Mouse (Mus musculus) hindbrain, embryonic 12.5 days (tissue): ENCODE data around the gene Rps19bp1. TPM values are rescaled to one million over a fixed set of nuclear protein-coding genes. Genes with fewer than 3 reads are reported as not detected.

Experiments used
- ATAC-seq: fragments of 200-750 bp; cut with Nextera tagmentation; 2 replicates; pipeline ENCODE4 v1.8.0; 2017; ENCODE audit warnings: moderate TSS enrichment; ENCODE audit not compliant: low FRiP score
- H3K27ac ChIP-seq: fragments of 300-500 bp; sonication (generic); 2 replicates; pipeline ENCODE4 v1.5.1; 2016; ENCODE audit warnings: mild to moderate bottlenecking
- H3K27me3 ChIP-seq: fragments of 300-500 bp; sonication (generic); 2 replicates; pipeline ENCODE4 v1.6.1; 2016; ENCODE audit warnings: mild to moderate bottlenecking
- H3K36me3 ChIP-seq: fragments of 300-500 bp; sonication (generic); 2 replicates; pipeline ENCODE4 v1.6.1; 2016; ENCODE audit warnings: mild to moderate bottlenecking
- H3K4me1 ChIP-seq: fragments of 300-500 bp; sonication (generic); 2 replicates; pipeline ENCODE4 v1.6.1; 2016
- H3K4me2 ChIP-seq: fragments of 300-500 bp; sonication (generic); replicated peaks from 2 replicates; pipeline ENCODE4 v1.6.1; 2016; ENCODE audit warnings: mild to moderate bottlenecking
- H3K4me3 ChIP-seq: fragments of 300-500 bp; sonication (generic); 2 replicates; pipeline ENCODE4 v1.5.1; 2016; ENCODE audit warnings: mild to moderate bottlenecking
- H3K9ac ChIP-seq: fragments of 300-500 bp; sonication (generic); 2 replicates; pipeline ENCODE4 v1.6.1; 2016; ENCODE audit warnings: mild to moderate bottlenecking, moderate library complexity
- H3K9me3 ChIP-seq: fragments of 300-500 bp; sonication (generic); replicated peaks from 2 replicates; pipeline ENCODE4 v1.6.1; 2016; ENCODE audit warnings: mild to moderate bottlenecking
- WGBS: fragments of 180-500 bp; shearing (Covaris S2); methylation state at CpG from one replicate; pipeline ENCODE4 v1.1.7; 2016; 5-methylcytosine and 5-hydroxymethylcytosine counted together
- polyA plus RNA-seq: library from polyadenylated mRNA; unstranded; fragments of >200 nt; fragmentation: Nextera tagmentation; extraction: Ambion mirVana; gene quantifications from 2 replicates; pipeline ENCODE4 v1.2.1, GENCODE M21; 2016

Gene Rps19bp1
- polyA plus RNA-seq, 1 experiment from 2014 or later, result 59.9 TPM

GRCm38 (mm10) chr15:80228071-80228800 lies 35.9 kb downstream of the Rps19bp1 start:
- 59% methylated on average over 17 of the region's 17 CpGs for WGBS
- Histone ChIP-seq H3K36me3 (no peaks in the 10 kb centered on the region), H3K27me3 (no peaks in the 10 kb centered on the region), H3K4me2 (no peak overlapping the region), H3K27ac (no peak overlapping the region), H3K9ac (no peak overlapping the region; the same call in 1 of the 2 replicates), H3K9me3 (no peaks in the 10 kb centered on the region), H3K4me1 (peaks cover 3% of the 10 kb centered on the region; the same call in 1 of the 2 replicates), H3K4me3 (no peak overlapping the region)
- ATAC-seq, result no peak

- H3K27ac ChIP-seq, result no peak overlapping the region
- no peaks in the 10 kb centered on the region for H3K36me3 ChIP-seq
- H3K9ac ChIP-seq, result no peak overlapping the region
- no peaks in the 10 kb centered on the region for H3K27me3 ChIP-seq
- no peak overlapping the region for H3K4me2 ChIP-seq
- H3K4me1 ChIP-seq, result peaks cover 2% of the 10 kb centered on the region; the same call in 1 of the 2 replicates
- ATAC-seq, result no peak
- H3K9me3 ChIP-seq, result no peaks in the 10 kb centered on the region
- WGBS, result 48% methylated on average over 2 of the region's 2 CpGs
- no peak overlapping the region for H3K4me3 ChIP-seq
Measured at GRCm38 (mm10) chr15:80225796-80226195, 38.3 kb downstream of the Rps19bp1 start.

DNA sequence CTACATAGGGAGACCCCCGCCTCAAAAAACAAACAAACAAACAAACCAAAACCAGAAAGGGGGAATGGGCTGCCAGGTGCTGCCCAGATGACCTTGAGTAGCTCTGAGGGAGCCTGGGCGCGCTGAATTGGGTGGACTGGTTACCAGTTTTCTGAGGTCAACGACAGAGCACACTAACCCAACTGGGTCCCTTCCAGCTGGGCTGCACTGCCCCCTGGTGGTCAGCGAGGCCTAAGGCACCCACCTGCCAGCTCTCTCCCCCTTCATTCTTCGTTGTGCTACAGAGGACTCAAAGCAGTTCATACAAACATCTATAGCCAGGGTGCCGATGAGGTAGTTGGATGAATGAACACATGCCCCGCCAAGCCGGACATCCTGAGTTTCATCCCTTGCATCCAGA lies 38.9 kb downstream of the Rps19bp1 start:
- Histone ChIP-seq H3K36me3 (no peaks in the 10 kb centered on the region), H3K4me1 (peaks cover 2% of the 10 kb centered on the region; the same call in 1 of the 2 replicates), H3K4me3 (no peak overlapping the region), H3K4me2 (no peak overlapping the region), H3K9ac (no peak overlapping the region), H3K27me3 (no peaks in the 10 kb centered on the region), H3K27ac (no peak overlapping the region), H3K9me3 (no peaks in the 10 kb centered on the region)
- ATAC-seq, result no peak
- 32% methylated on average over 9 of the region's 9 CpGs for WGBS

- ATAC-seq, result no peak
- no peak overlapping the region for H3K4me2 ChIP-seq
- H3K4me3 ChIP-seq, result no peak overlapping the region
- no peaks in the 10 kb centered on the region for H3K9me3 ChIP-seq
- H3K4me1 ChIP-seq, result peaks cover 9% of the 10 kb centered on the region
- H3K9ac ChIP-seq, result no peak overlapping the region
- H3K27me3 ChIP-seq, result no peaks in the 10 kb centered on the region
- 94% methylated on average over 7 of the region's 7 CpGs for WGBS
- H3K27ac ChIP-seq, result no peak overlapping the region
- H3K36me3 ChIP-seq, result no peaks in the 10 kb centered on the region
Measured at GRCm38 (mm10) chr15:80223751-80224150, 40.4 kb downstream of the Rps19bp1 start.

DNA sequence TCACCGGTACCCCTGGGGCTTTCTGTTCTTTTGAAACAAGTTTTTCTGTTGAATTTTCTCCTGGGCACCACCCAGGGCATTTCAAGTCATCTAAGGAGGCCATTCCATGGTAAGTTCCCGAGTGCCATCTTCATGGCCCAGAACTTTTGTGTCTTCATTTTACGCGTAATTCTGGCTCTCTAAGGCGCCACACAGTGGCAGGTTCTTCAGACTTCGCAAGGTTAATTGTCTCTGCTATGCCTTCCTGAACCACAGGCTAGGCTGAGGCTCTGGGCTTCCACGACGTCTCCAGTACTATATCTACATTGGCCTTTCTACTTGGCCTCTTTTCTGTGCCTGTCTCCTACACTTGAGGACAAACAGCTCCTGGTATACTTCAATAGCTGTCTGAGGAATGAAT lies 43.1 kb downstream of the Rps19bp1 start:
- H3K9ac ChIP-seq, result no peak overlapping the region
- no peak overlapping the region for H3K4me2 ChIP-seq
- H3K27ac ChIP-seq, result no peak overlapping the region
- peaks cover 7% of the 10 kb centered on the region for H3K4me1 ChIP-seq
- H3K36me3 ChIP-seq, result 0 out of 2 replicates have a peak, but pooled peaks cover 3% of the 10 kb centered on the region
- H3K9me3 ChIP-seq, result no peaks in the 10 kb centered on the region
- ATAC-seq, result no peak
- H3K27me3 ChIP-seq, result no peaks in the 10 kb centered on the region
- no peak overlapping the region for H3K4me3 ChIP-seq
- WGBS, result 73% methylated on average over 8 of the region's 8 CpGs

DNA sequence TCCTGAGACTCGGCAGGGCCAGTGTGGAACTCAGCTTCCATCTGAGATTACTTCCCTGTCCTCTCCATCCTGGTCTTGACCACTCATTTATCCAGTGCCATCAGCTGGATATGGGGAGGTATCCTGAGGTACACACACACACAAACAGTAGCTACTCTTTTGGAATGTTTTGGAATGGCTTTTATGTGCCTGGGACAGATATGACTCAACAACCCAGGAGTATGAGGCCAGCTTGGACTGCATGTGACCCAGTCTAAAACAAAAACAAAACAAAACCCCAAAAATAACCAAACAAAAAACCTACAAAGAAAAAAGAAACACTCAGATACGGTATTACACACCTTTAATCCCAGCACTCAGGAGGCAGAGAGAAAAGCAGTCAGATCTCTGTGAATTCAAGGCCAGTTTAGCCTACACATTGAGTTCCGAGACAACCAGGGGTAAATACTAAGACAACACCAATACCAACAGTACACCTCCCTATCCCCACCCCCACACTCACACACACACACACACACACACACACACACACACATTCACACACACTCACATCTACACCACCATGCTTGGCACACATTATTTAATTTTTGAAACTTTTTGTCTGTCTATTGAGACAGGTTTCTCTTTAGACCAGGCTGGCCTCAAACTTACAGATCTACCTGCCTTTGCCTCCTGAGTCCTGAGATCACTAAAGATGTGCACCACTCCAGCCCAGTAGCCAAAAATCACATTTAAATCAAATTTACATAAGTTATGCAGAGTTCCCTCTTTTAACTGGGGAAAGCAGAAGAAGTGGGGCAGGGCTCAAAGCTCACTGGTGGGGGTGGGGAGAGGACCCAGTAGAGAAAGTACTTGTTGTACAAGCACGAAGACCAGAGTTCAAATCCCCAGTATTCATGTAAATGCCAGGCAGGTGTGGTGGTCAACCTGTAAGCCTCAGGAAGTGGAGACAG lies 44.1 kb downstream of the Rps19bp1 start:
- H3K9me3 ChIP-seq, result no peaks in the 10 kb centered on the region
- peaks cover 7% of the 10 kb centered on the region for H3K4me1 ChIP-seq
- no peaks in the 10 kb centered on the region for H3K27me3 ChIP-seq
- H3K36me3 ChIP-seq, result 0 out of 2 replicates have a peak, but pooled peaks cover 3% of the 10 kb centered on the region
- peak overlapping the region; percentile 13; the same call in 1 of the 2 replicates for H3K4me2 ChIP-seq
- no peak overlapping the region for H3K4me3 ChIP-seq
- ATAC-seq, result no peak
- no peak overlapping the region for H3K9ac ChIP-seq
- WGBS, result 79% methylated on average over 4 of the region's 4 CpGs
- no peak overlapping the region for H3K27ac ChIP-seq

DNA sequence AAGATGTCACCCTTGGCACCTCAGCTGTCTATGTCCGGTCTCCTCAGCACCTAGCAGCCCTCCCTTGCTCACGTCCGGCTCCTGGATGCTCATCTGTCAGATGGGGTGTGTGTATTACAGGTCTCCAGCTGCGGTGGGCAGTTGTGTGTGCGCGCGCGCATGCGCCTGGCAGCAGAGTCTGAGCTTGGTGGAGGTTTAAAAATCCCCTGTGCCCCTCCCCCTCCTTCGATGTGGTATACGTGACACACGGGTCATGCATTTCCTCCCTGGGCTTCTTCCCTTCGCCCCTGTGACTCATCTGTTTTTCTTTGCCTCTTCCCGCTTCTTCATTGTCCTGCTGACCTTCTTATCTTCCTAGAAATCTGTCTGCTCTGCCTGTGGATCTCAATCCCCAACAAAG lies 44.9 kb downstream of the Rps19bp1 start:
- Histone ChIP-seq H3K27me3 (no peaks in the 10 kb centered on the region), H3K4me2 (peak overlapping the region; percentile 13; the same call in 1 of the 2 replicates), H3K4me3 (no peak overlapping the region), H3K9me3 (no peaks in the 10 kb centered on the region), H3K4me1 (peaks cover 7% of the 10 kb centered on the region), H3K9ac (no peak overlapping the region), H3K27ac (no peak overlapping the region), H3K36me3 (0 out of 2 replicates have a peak, but pooled peaks cover 3% of the 10 kb centered on the region)
- WGBS, result 64% methylated on average over 14 of the region's 14 CpGs
- ATAC-seq, result no peak

DNA sequence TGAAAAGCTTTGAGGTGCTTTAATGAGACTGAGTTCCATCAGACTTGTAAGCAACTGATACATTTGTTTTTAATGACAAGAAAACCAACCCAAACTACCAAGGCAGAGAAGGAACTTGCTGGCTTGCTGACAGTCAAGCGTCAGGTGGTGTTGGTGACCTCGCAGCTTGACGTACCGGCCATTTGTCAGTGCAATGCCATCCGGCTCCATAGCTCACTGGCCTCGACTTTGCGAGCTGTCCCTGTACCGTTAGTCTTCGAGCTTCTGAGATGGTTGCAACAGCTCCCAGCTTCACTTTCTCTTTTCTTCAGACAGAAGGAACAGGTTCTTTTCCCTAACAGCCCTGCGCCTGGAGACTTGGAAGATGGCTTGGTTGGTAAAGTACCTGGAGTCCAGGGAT lies 46.6 kb downstream of the Rps19bp1 start:
- no peaks in the 10 kb centered on the region for H3K9me3 ChIP-seq
- H3K4me2 ChIP-seq, result no peak overlapping the region
- peaks cover 7% of the 10 kb centered on the region for H3K4me1 ChIP-seq
- no peak overlapping the region for H3K4me3 ChIP-seq
- ATAC-seq, result no peak
- no peaks in the 10 kb centered on the region for H3K27me3 ChIP-seq
- peaks cover 17% of the 10 kb centered on the region; the same call in 1 of the 2 replicates for H3K36me3 ChIP-seq
- 94% methylated on average over 10 of the region's 10 CpGs for WGBS
- no peak overlapping the region for H3K9ac ChIP-seq
- H3K27ac ChIP-seq, result no peak overlapping the region

- H3K27me3 ChIP-seq, result no peaks in the 10 kb centered on the region
- 67% methylated on average over 9 of the region's 9 CpGs for WGBS
- H3K4me2 ChIP-seq, result no peak overlapping the region
- no peak overlapping the region for H3K4me3 ChIP-seq
- peaks cover 7% of the 10 kb centered on the region for H3K4me1 ChIP-seq
- ATAC-seq, result no peak
- H3K27ac ChIP-seq, result no peak overlapping the region
- H3K9me3 ChIP-seq, result no peaks in the 10 kb centered on the region
- peaks cover 27% of the 10 kb centered on the region for H3K36me3 ChIP-seq
- H3K9ac ChIP-seq, result no peak overlapping the region
Measured at GRCm38 (mm10) chr15:80216480-80216820, 47.7 kb downstream of the Rps19bp1 start.

GRCm38 (mm10) chr15:80215716-80216479 lies 48.2 kb downstream of the Rps19bp1 start:
- Histone ChIP-seq H3K36me3 (peaks cover 33% of the 10 kb centered on the region), H3K4me3 (no peak overlapping the region), H3K9ac (no peak overlapping the region), H3K4me1 (peaks cover 7% of the 10 kb centered on the region), H3K27me3 (no peaks in the 10 kb centered on the region), H3K9me3 (no peaks in the 10 kb centered on the region), H3K4me2 (no peak overlapping the region), H3K27ac (no peak overlapping the region)
- 18% methylated on average over 10 of the region's 10 CpGs for WGBS
- ATAC-seq, result no peak

DNA sequence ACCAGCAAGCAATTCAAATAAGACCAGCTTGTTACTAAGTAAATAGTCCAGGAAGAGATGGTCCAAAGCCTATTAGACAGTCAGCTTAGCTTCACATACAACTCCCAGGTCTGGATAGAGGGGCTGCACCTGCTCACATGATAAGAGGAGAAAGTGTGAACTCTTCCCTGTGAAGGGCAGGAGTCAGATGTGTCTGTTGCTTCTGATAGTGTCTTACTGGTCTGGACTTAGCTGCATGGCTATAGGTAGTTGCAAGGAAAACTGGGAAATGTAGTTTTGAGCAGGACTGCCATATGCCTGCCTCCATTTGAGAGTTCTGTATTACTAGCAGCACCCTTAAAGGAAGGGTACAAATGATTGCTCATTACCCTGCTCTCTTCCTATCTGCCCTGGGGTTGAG lies 50.4 kb downstream of the Rps19bp1 start:
- H3K4me2 ChIP-seq, result no peak overlapping the region
- no peak overlapping the region for H3K27ac ChIP-seq
- no peak overlapping the region for H3K9ac ChIP-seq
- no peak overlapping the region for H3K4me3 ChIP-seq
- no peaks in the 10 kb centered on the region for H3K27me3 ChIP-seq
- H3K4me1 ChIP-seq, result no peaks in the 10 kb centered on the region
- no peaks in the 10 kb centered on the region for H3K9me3 ChIP-seq
- ATAC-seq, result no peak
- peaks cover 34% of the 10 kb centered on the region for H3K36me3 ChIP-seq
